Mouse (Mus musculus) retina, postnatal 7 days (tissue): Measurements from ENCODE around the gene Gm21616.
"Not testable (repeated sequence)": the region's sequence is repeated elsewhere in the genome, so short reads cannot be mapped to it uniquely, and the experiment has no call there.

Experiments used
- DNase-seq: peaks from one replicate; pipeline ENCODE4 v3.0.0-alpha.2; 2012; ENCODE audit warnings: low read depth, low spot score

The Gm21616 gene

GRCm38 (mm10) chrX:125435242-125435641 lies at the start of gene Gm21616:
Gm21616 (plus strand) TSS chrX:125435542.
- DNase-seq = not testable (repeated sequence)
